Mouse (Mus musculus) heart, postnatal 0 days (tissue): ENCODE data around the gene Cenpc1.

Source experiments
- CTCF ChIP-seq: IDR thresholded peaks from 2 replicates; pipeline ENCODE4 v1.5.1; 2016; ENCODE audit warnings: antibody characterized with exemption, control low read depth, low read depth
- EP300 ChIP-seq: IDR thresholded peaks from 2 replicates; pipeline ENCODE4 v1.6.1; 2016; ENCODE audit warnings: antibody characterized with exemption, low read depth

- TF ChIP-seq CTCF (no peak), EP300 (no peak)
Observed at GRCm38 (mm10) chr5:85977646-85978426, 87.5 kb downstream of the Cenpc1 start.
